Mouse (Mus musculus): Measurements from ENCODE around the gene Clstn3.

GRCm38 (mm10) chr6:124446024-124446423, 18.6 kb downstream of the Clstn3 start:
- TF ChIP-seq TAL1 (IDR thresholded peaks at IDR 0.05; ENCODE audit: low read length) (no peak), GATA1 (IDR thresholded peaks at IDR 0.05; ENCODE audit: low read length) (no peak)
